Mouse (Mus musculus) liver, adult 2 months (tissue): ENCODE measurements around the gene Psmb3.

Experiments used
- CTCF ChIP-seq: fragments of 200-500 bp; IDR thresholded peaks from 2 replicates; pipeline ENCODE4 v1.5.1; 2011; ENCODE audit warnings: low read depth, low read length, control low read depth
- POLR2A ChIP-seq: fragments of 200-500 bp; IDR thresholded peaks from 2 replicates; pipeline ENCODE4 v1.6.1; 2011; ENCODE audit warnings: low read length, control low read depth; ENCODE audit not compliant: insufficient read depth; ENCODE audit errors: extremely low read depth

DNA sequence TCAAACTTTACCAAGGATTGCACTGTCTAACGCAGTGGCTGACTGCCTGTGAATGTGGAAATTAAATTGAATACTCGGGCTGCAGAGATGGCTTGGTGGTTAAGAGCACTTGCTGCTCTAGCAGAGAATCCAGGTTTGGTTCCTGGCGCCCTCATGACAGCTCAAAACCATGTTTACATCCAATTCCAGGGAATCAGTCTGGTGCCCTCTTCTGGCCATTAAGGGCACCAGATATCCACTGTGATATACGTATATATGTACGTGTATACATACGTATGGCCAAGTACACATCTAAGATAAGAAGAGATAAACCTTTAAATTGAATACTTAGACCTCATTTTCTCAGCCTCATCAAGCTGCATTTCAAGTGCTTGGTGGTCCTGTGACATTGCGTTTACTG is 37.0 kb upstream of the Psmb3 start:
- TF ChIP-seq CTCF: no peak; the same call in 1 of the 2 replicates
- TF ChIP-seq POLR2A: no peak
